Mouse (Mus musculus) midbrain, postnatal 0 days (tissue): ENCODE measurements around the gene Ppa2. TPM values are rescaled to one million over a fixed set of nuclear protein-coding genes. Genes with fewer than 3 reads are reported as not detected.
A peak's percentile ranks its signal among the peaks of the same experiment; 100 is the strongest.

ENCODE experiments used
- ATAC-seq: fragments of 200-750 bp; cut with Nextera tagmentation; 2 replicates; pipeline ENCODE4 v1.8.0; 2017; ENCODE audit warnings: moderate number of reproducible peaks, mild to moderate bottlenecking, moderate TSS enrichment, moderate library complexity; ENCODE audit not compliant: low FRiP score
- DNase-seq: peaks from one replicate; pipeline ENCODE4 v3.0.0-alpha.2; 2015; ENCODE audit warnings: low spot score
- H3K27ac ChIP-seq: fragments of 300-500 bp; sonication (generic); 2 replicates; pipeline ENCODE4 v1.5.1; 2014; ENCODE audit warnings: low read depth, mild to moderate bottlenecking, low read length, mixed read lengths
- H3K27me3 ChIP-seq: fragments of 300-500 bp; sonication (generic); 2 replicates; pipeline ENCODE4 v1.6.1; 2014; ENCODE audit warnings: low read length, control low read depth, mixed read lengths; ENCODE audit not compliant: insufficient read depth
- H3K36me3 ChIP-seq: fragments of 300-500 bp; sonication (generic); 2 replicates; pipeline ENCODE4 v1.6.1; 2014; ENCODE audit warnings: low read length, control low read depth, mixed read lengths; ENCODE audit not compliant: insufficient read depth
- H3K4me1 ChIP-seq: fragments of 300-500 bp; sonication (generic); 2 replicates; pipeline ENCODE4 v1.6.1; 2014; ENCODE audit warnings: mild to moderate bottlenecking, control low read depth, antibody characterized with exemption, low read length, mixed read lengths; ENCODE audit not compliant: insufficient read depth
- H3K4me2 ChIP-seq: fragments of 300-500 bp; sonication (generic); 2 replicates; pipeline ENCODE4 v1.6.1; 2014; ENCODE audit warnings: low read depth, mild to moderate bottlenecking, low read length, mixed read lengths; ENCODE audit not compliant: poor library complexity, severe bottlenecking
- H3K4me3 ChIP-seq: fragments of 300-500 bp; sonication (generic); 2 replicates; pipeline ENCODE4 v1.5.1; 2014; ENCODE audit warnings: low read depth, mild to moderate bottlenecking, low read length, moderate library complexity
- H3K9ac ChIP-seq: fragments of 300-500 bp; sonication (generic); replicated peaks from 2 replicates; pipeline ENCODE4 v1.6.1; 2014; ENCODE audit warnings: mild to moderate bottlenecking, low read length, moderate library complexity, mixed read lengths; ENCODE audit not compliant: poor library complexity, severe bottlenecking
- H3K9me3 ChIP-seq: fragments of 300-500 bp; sonication (generic); 2 replicates; pipeline ENCODE4 v1.6.1; 2016; ENCODE audit warnings: low read length, control low read depth
- CTCF ChIP-seq: IDR thresholded peaks from 2 replicates; pipeline ENCODE4 v1.5.1; 2016; ENCODE audit warnings: antibody characterized with exemption, mild to moderate bottlenecking
- WGBS: fragments of 180-500 bp; shearing (Covaris S2); extraction: QIAGEN DNeasy Blood & Tissue Kit; methylation state at CpG from one replicate; pipeline ENCODE4 v1.1.7; 2014; 5-methylcytosine and 5-hydroxymethylcytosine counted together
- polyA plus RNA-seq: library from polyadenylated mRNA; unstranded; fragments of >200 nt; fragmentation: Nextera tagmentation; extraction: Ambion mirVana; gene quantifications from 2 replicates; pipeline ENCODE4 v1.2.1, GENCODE M21; 2015
- total RNA-seq: library from RNA; depleted of rRNA; stranded (reverse); fragments of >200 nt; gene quantifications from 2 replicates; pipeline ENCODE4 v1.2.3, GENCODE M21; 2014

The Ppa2 gene
- total and polyA plus RNA-seq, 2 experiments from 2014 or later, result 33.1 to 99.4 TPM

DNA sequence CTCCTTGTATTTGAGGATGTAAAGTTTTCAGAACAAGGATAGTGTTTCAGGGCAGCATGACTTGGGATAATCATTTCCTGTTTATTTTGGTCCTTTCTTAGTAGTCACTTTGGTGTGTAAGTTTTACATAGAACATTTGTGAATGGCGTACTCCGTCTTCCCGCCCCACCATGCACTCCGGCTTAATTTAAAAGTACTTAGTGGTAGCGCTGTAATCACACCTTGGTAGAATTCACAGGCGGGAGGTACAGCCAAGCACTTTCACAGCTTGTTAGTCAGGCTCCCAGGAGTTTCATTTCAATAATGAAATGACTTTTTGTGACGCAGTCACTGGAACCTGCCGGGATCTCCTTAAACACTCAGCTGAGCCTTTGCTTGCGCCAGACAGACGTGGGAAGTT is 12.0 kb downstream of the Ppa2 start:
- Histone ChIP-seq H3K36me3 (peaks cover 4% of the 10 kb centered on the region; the same call in 1 of the 2 replicates), H3K4me2 (no peak overlapping the region), H3K4me1 (no peaks in the 10 kb centered on the region), H3K27ac (no peak overlapping the region), H3K9me3 (no peaks in the 10 kb centered on the region), H3K9ac (no peak overlapping the region), H3K4me3 (no peak overlapping the region), H3K27me3 (no peaks in the 10 kb centered on the region)
- no peak for DNase-seq
- ATAC-seq, result no peak
- WGBS, result 86% methylated on average over 10 of the region's 10 CpGs
- no peak for TF ChIP-seq CTCF

DNA sequence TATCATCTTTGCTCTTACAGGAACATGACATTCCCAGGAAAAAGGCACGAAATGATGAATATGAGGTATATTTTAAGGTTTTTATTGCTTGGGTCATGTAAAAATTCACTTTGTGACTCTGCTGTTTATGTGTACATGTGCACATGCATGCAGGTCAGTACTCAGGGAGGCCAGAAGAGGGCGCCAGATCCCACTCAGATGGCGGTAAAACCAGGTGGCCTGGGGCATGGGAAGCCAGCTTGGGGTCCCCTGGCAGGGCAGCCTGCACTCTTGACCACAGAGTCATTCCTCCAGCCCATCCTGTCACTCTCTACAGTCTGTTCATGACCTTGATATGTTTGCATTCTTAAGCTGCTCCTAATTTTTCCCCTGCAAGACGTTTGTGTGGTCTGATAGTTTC is 12.6 kb downstream of the Ppa2 start:
- ATAC-seq, result no peak
- no peak overlapping the region for H3K4me3 ChIP-seq
- no peaks in the 10 kb centered on the region for H3K27me3 ChIP-seq
- no peak for DNase-seq
- H3K4me1 ChIP-seq, result no peaks in the 10 kb centered on the region
- no peak overlapping the region for H3K27ac ChIP-seq
- H3K9me3 ChIP-seq, result no peaks in the 10 kb centered on the region
- H3K4me2 ChIP-seq, result no peak overlapping the region
- 72% methylated on average over 4 of the region's 4 CpGs for WGBS
- TF ChIP-seq CTCF, result peak; percentile 51
- H3K36me3 ChIP-seq, result peaks cover 4% of the 10 kb centered on the region; the same call in 1 of the 2 replicates
- no peak overlapping the region for H3K9ac ChIP-seq

GRCm38 (mm10) chr3:133325135-133325534 is 15.2 kb downstream of the Ppa2 start:
- no peak overlapping the region for H3K4me3 ChIP-seq
- H3K4me2 ChIP-seq, result no peak overlapping the region
- H3K4me1 ChIP-seq, result no peaks in the 10 kb centered on the region
- 34% methylated on average over 5 of the region's 5 CpGs for WGBS
- ATAC-seq (no peak), DNase-seq (no peak)
- H3K27ac ChIP-seq, result no peak overlapping the region
- no peaks in the 10 kb centered on the region for H3K27me3 ChIP-seq
- TF ChIP-seq CTCF, result no peak
- no peak overlapping the region for H3K9ac ChIP-seq
- H3K36me3 ChIP-seq, result peaks cover 4% of the 10 kb centered on the region; the same call in 1 of the 2 replicates
- H3K9me3 ChIP-seq, result no peaks in the 10 kb centered on the region

GRCm38 (mm10) chr3:133328551-133328950 is 18.6 kb downstream of the Ppa2 start:
- WGBS, result 88% methylated on average over 13 of the region's 13 CpGs
- TF ChIP-seq CTCF, result no peak

DNA sequence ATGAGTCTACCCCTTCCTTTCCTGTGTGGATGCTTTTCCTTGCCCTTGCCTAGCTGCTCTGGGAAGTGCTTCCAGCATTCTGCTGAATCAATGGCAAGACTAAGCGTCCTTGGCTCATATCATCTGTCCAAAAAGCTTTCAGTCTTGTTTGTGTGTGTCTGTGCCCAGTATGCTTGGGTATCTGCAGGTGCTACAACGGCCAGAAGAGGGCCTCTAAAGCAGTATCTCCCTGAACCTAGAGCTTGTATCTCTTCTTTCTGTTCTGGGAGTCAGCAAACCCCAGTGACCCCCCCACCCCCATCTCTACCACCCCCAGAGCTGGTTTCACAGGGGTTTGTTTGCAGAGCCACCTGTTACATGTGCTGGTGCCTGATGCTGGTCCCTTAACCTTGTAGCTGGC is 19.5 kb downstream of the Ppa2 start:
- Histone ChIP-seq H3K36me3 (no peaks in the 10 kb centered on the region), H3K4me3 (no peak overlapping the region), H3K4me1 (no peaks in the 10 kb centered on the region), H3K27ac (no peak overlapping the region), H3K27me3 (no peaks in the 10 kb centered on the region), H3K9ac (no peak overlapping the region), H3K9me3 (no peaks in the 10 kb centered on the region), H3K4me2 (no peak overlapping the region)
- WGBS, result 86% methylated on average over 2 of the region's 2 CpGs
- DNase-seq, result no peak
- peak; percentile 17; the same call in 1 of the 2 replicates for TF ChIP-seq CTCF
- ATAC-seq, result no peak

More at GRCm38 (mm10) chr3:133328551-133328950, 18.6 kb downstream of the Ppa2 start:
- H3K9me3 ChIP-seq, result no peaks in the 10 kb centered on the region
- H3K27ac ChIP-seq, result no peak overlapping the region
- DNase-seq, result no peak
- H3K4me3 ChIP-seq, result no peak overlapping the region
- H3K27me3 ChIP-seq, result no peaks in the 10 kb centered on the region
- no peaks in the 10 kb centered on the region for H3K4me1 ChIP-seq
- H3K9ac ChIP-seq, result no peak overlapping the region
- 0 out of 2 replicates have a peak, but pooled peaks cover 2% of the 10 kb centered on the region for H3K36me3 ChIP-seq
- no peak overlapping the region for H3K4me2 ChIP-seq
- no peak for ATAC-seq

DNA sequence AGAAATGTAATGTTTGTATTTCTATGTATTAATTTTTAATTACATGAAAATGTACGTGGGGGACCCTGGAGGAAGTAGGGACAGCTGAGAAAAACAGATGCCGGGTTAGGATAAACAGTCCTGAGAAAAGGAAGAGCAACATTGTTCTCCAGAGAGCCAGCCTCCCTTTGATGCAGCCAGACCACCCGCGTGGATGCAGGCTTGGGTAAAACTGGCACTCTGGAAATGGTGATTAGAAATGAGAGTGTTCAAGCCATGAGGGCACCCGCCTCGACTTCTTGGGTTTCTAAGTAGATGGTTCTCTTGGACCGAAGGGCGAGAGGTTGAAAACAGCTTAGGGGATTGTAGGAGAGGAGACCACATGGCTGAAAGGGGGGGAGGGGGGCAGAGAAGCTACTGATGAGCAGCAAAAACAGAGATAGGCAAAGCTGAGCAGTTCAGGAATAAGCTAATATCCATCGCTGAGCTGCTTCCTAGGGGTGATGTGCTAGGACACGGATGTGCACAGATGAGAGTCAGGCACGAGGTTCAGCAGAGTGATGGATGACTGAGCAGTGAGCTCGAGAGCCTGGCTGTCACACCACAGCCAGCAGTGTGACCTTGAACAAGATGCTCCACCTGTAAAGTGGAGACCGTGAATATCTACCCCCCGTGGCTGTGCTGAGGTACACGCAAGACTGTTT is 21.4 kb downstream of the Ppa2 start:
- WGBS, result 62% methylated on average over 15 of the region's 15 CpGs
- H3K4me2 ChIP-seq, result no peak overlapping the region
- no peaks in the 10 kb centered on the region for H3K36me3 ChIP-seq
- ATAC-seq, result no peak
- no peak overlapping the region for H3K4me3 ChIP-seq
- no peaks in the 10 kb centered on the region for H3K4me1 ChIP-seq
- TF ChIP-seq CTCF, result no peak
- no peak overlapping the region for H3K9ac ChIP-seq
- no peak overlapping the region for H3K27ac ChIP-seq
- DNase-seq, result no peak
- H3K27me3 ChIP-seq, result no peaks in the 10 kb centered on the region
- H3K9me3 ChIP-seq, result no peaks in the 10 kb centered on the region
